13 mouse cellular contexts compared by ENCODE assay signal in the genomic region with DNA sequence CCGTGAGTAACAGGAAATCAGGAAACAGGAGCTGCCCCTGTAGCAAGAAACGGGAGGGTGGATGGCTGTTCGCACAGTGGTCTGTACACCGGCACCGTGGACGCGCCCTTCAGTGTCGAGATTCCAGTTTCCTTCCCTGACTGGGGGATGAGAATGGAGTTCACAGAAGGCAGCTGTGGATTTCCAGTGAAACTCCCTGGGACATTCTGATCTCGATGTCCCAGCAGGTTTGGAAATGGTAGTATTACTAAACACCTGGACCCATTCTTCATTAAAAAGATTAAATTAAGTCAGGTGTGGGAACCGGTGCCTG. TPM values are rescaled to one million over a fixed set of nuclear protein-coding genes. Genes with fewer than 3 reads are reported as not detected.
A peak's percentile ranks its signal among the peaks of the same experiment; 100 is the strongest.
DNase-seq lines count a peak whose midpoint lies in the region; ATAC-seq and TF ChIP-seq lines count a peak whose summit lies in the region.
"Had no signal": no experiment of that assay in that cellular context is flagged by ENCODE, and none has a peak within 500 bp of the region (broad histone marks: within the 10 kb centered on the region; RNA-seq: fewer than 3 reads in every experiment).

No protein-coding gene starts in this region.

- no peaks in the 10 kb centered on the region for H3K27me3 ChIP-seq in heart, embryonic 10.5 days (ENCODE audit: insufficient read depth, poor library complexity, severe bottlenecking)
- H3K27me3 ChIP-seq in lung, embryonic 14.5 days (ENCODE audit: insufficient read depth, low read length) = no peaks in the 10 kb centered on the region
- no peaks in the 10 kb centered on the region for H3K27me3 ChIP-seq in embryonic facial prominence, embryonic 15.5 days
- H3K27me3 ChIP-seq in liver, postnatal 0 days (ENCODE audit: insufficient read depth, low read length) = no peaks in the 10 kb centered on the region
- H3K27me3 ChIP-seq: neural tube, embryonic 12.5 days had no signal

- WGBS in heart, embryonic 10.5 days = 60% methylated on average over 10 of the region's 10 CpGs
- 52% methylated on average over 10 of the region's 10 CpGs for whole genome bisulfite sequencing in lung, embryonic 14.5 days
- WGBS in embryonic facial prominence, embryonic 15.5 days = 39% methylated on average over 10 of the region's 10 CpGs
- 50% methylated on average over 10 of the region's 10 CpGs for WGBS in liver, postnatal 0 days (ENCODE audit: insufficient replicate concordance)

- no peak for TF ChIP-seq CTCF in lung, embryonic 14.5 days (IDR thresholded peaks at IDR 0.05; ENCODE audit: low read depth)
- TF ChIP-seq CTCF in liver, postnatal 0 days (IDR thresholded peaks at IDR 0.05; ENCODE audit: low read depth) = no peak

- H3K27ac ChIP-seq in heart, embryonic 10.5 days = peak overlapping the region; percentile 74
- H3K27ac ChIP-seq in lung, embryonic 14.5 days (ENCODE audit: low read depth) = peak overlapping the region; percentile 39; the same call in 1 of the 2 replicates
- H3K27ac ChIP-seq in embryonic facial prominence, embryonic 15.5 days (replicated peaks) = peak overlapping the region; percentile 71
- H3K27ac ChIP-seq in liver, postnatal 0 days (ENCODE audit: low read depth) = no peak overlapping the region
- H3K27ac ChIP-seq: neural tube, embryonic 12.5 days had no signal

- H3K36me3 ChIP-seq in heart, embryonic 10.5 days = no peaks in the 10 kb centered on the region
- no peaks in the 10 kb centered on the region for H3K36me3 ChIP-seq in lung, embryonic 14.5 days (ENCODE audit: insufficient read depth)
- H3K36me3 ChIP-seq in embryonic facial prominence, embryonic 15.5 days = no peaks in the 10 kb centered on the region
- no peaks in the 10 kb centered on the region for H3K36me3 ChIP-seq in liver, postnatal 0 days (replicated peaks; ENCODE audit: insufficient read depth, low read length)
- H3K36me3 ChIP-seq: neural tube, embryonic 12.5 days had no signal

- H3K4me3 ChIP-seq in heart, embryonic 10.5 days = peak overlapping the region; percentile 9; the same call in 1 of the 2 replicates
- no peak overlapping the region for H3K4me3 ChIP-seq in lung, embryonic 14.5 days (ENCODE audit: low read depth, low read length)
- H3K4me3 ChIP-seq in embryonic facial prominence, embryonic 15.5 days (replicated peaks) = 0 out of 2 replicates have a peak overlapping the region, but pooled peaks have one; percentile 4
- H3K4me3 ChIP-seq in liver, postnatal 0 days (ENCODE audit: low read depth, low read length) = no peak overlapping the region
- H3K4me3 ChIP-seq: neural tube, embryonic 12.5 days had no signal

- no peak for ATAC-seq in lung, embryonic 14.5 days (ENCODE audit: insufficient read depth)
- no peak for ATAC-seq in embryonic facial prominence, embryonic 15.5 days (ENCODE audit: insufficient number of reproducible peaks, low FRiP score, low TSS enrichment, low read depth)
- ATAC-seq in liver, postnatal 0 days = no peak
- no peak for ATAC-seq in megakaryocyte-erythroid progenitor cell, adult 5-6 weeks (replicated peaks; ENCODE audit: low FRiP score, low TSS enrichment, poor library complexity, severe bottlenecking)

- peak overlapping the region; percentile 10; the same call in 1 of the 2 replicates for H3K9ac ChIP-seq in lung, embryonic 14.5 days
- no peak overlapping the region for H3K9ac ChIP-seq in embryonic facial prominence, embryonic 15.5 days
- peak overlapping the region; percentile 35; the same call in 1 of the 2 replicates for H3K9ac ChIP-seq in liver, postnatal 0 days (replicated peaks)
- H3K9ac ChIP-seq: neural tube, embryonic 12.5 days had no signal

- intact Hi-C loops in heart, postnatal 36 days (cut with DNase I) = loop anchor here (5.0 to 10.0 kb wide), 2 partner anchors 60 to 82 kb away; no protein-coding TSS in a partner anchor

- no peak for DNase-seq in heart, embryonic 10.5 days (ENCODE audit: low spot score)
- no peak for DNase-seq in heart, postnatal 36 days
- DNase-seq in lung, embryonic 14.5 days = no peak
- DNase-seq in lung, postnatal 4 days = no peak
- no peak for DNase-seq in liver, postnatal 0 days
- no peak for DNase-seq in right cerebral cortex, adult 18-20 months

- peak overlapping the region; percentile 33; the same call in 1 of the 2 replicates for H3K4me2 ChIP-seq in lung, embryonic 14.5 days
- H3K4me2 ChIP-seq in embryonic facial prominence, embryonic 15.5 days (replicated peaks) = peak overlapping the region; percentile 32
- H3K4me2 ChIP-seq in liver, postnatal 0 days (ENCODE audit: low read depth, low read length) = peak overlapping the region; percentile 42
- H3K4me2 ChIP-seq: neural tube, embryonic 12.5 days had no signal

- TF ChIP-seq EP300 in liver, postnatal 0 days (IDR thresholded peaks at IDR 0.05; ENCODE audit: low read depth) = no peak

- no peaks in the 10 kb centered on the region for H3K9me3 ChIP-seq in heart, embryonic 10.5 days
- H3K9me3 ChIP-seq in lung, embryonic 14.5 days (ENCODE audit: low read depth, low read length) = no peaks in the 10 kb centered on the region
- H3K9me3 ChIP-seq in embryonic facial prominence, embryonic 15.5 days (replicated peaks) = no peaks in the 10 kb centered on the region
- H3K9me3 ChIP-seq in liver, postnatal 0 days (ENCODE audit: low read length) = no peaks in the 10 kb centered on the region
- H3K9me3 ChIP-seq: neural tube, embryonic 12.5 days had no signal

- H3K4me1 ChIP-seq in heart, embryonic 10.5 days = peaks cover 24% of the 10 kb centered on the region
- H3K4me1 ChIP-seq in lung, embryonic 14.5 days (ENCODE audit: insufficient read depth) = peaks cover 15% of the 10 kb centered on the region
- H3K4me1 ChIP-seq in embryonic facial prominence, embryonic 15.5 days = peaks cover 25% of the 10 kb centered on the region
- H3K4me1 ChIP-seq in liver, postnatal 0 days (ENCODE audit: insufficient read depth) = peaks cover 12% of the 10 kb centered on the region; the same call in 1 of the 2 replicates
- H3K4me1 ChIP-seq: neural tube, embryonic 12.5 days had no signal

RNA-seq across cellular contexts. Expression of a gene that starts 18.6 kb away (rescaled TPM):
- 9.9 and 13.0 TPM in 2 replicates for polyA plus RNA-seq in heart, embryonic 10.5 days (2016; fragmentation: Nextera tagmentation; extraction: Ambion mirVana)
- total RNA-seq in heart, postnatal 36 days (2021) = 10 to 100 TPM; 11.5 to 13.9 TPM
- 13.7 and 14.7 TPM in 2 replicates for polyA plus RNA-seq in lung, embryonic 14.5 days (2014; fragmentation: Nextera tagmentation; extraction: Ambion mirVana)
- polyA plus RNA-seq in embryonic facial prominence, embryonic 15.5 days (2015; fragmentation: Nextera tagmentation; extraction: Ambion mirVana) = 18.9 and 20.1 TPM in 2 replicates
- 6.9 and 7.3 TPM in 2 replicates for polyA plus RNA-seq in liver, postnatal 0 days (2015; fragmentation: Nextera tagmentation; extraction: Ambion mirVana)
- 48.8 and 52.7 TPM in 2 replicates for total RNA-seq in megakaryocyte-erythroid progenitor cell, adult 5-6 weeks (2014; fragmentation: Nextera tagmentation)
- 25.6 and 39.7 TPM in 2 replicates for total RNA-seq in megakaryocyte-erythroid progenitor cell, adult 5-6 weeks (2017)

RNA-seq across cellular contexts. Expression of a gene that starts 35.5 kb away (rescaled TPM):
- polyA plus RNA-seq in heart, embryonic 10.5 days (2016; fragmentation: Nextera tagmentation; extraction: Ambion mirVana) = 92.3 and 109 TPM in 2 replicates
- total RNA-seq in heart, postnatal 36 days (2021) = 10 to 100 TPM; 29.4 to 43.2 TPM
- polyA plus RNA-seq in lung, embryonic 14.5 days (2014; fragmentation: Nextera tagmentation; extraction: Ambion mirVana) = 115 and 117 TPM in 2 replicates
- polyA plus RNA-seq in embryonic facial prominence, embryonic 15.5 days (2015; fragmentation: Nextera tagmentation; extraction: Ambion mirVana) = 66.7 and 67.5 TPM in 2 replicates
- polyA plus RNA-seq in liver, postnatal 0 days (2015; fragmentation: Nextera tagmentation; extraction: Ambion mirVana) = 19.7 and 23.6 TPM in 2 replicates
- 34.9 and 35.4 TPM in 2 replicates for total RNA-seq in megakaryocyte-erythroid progenitor cell, adult 5-6 weeks (2014; fragmentation: Nextera tagmentation)
- total RNA-seq in megakaryocyte-erythroid progenitor cell, adult 5-6 weeks (2017) = 39.3 and 46.4 TPM in 2 replicates

RNA-seq across cellular contexts. Expression of a gene that starts 49.5 kb away (rescaled TPM):
- polyA plus RNA-seq in heart, embryonic 10.5 days (2016; fragmentation: Nextera tagmentation; extraction: Ambion mirVana) = 1.7 TPM in 1 of 2 replicates, not detected in the other
- total RNA-seq in heart, postnatal 36 days (2021) = not detected
- 1.1 and 2.9 TPM in 2 replicates for polyA plus RNA-seq in lung, embryonic 14.5 days (2014; fragmentation: Nextera tagmentation; extraction: Ambion mirVana)
- not detected in 2 replicates for polyA plus RNA-seq in embryonic facial prominence, embryonic 15.5 days (2015; fragmentation: Nextera tagmentation; extraction: Ambion mirVana)
- polyA plus RNA-seq in liver, postnatal 0 days (2015; fragmentation: Nextera tagmentation; extraction: Ambion mirVana) = 0.92 and 1.5 TPM in 2 replicates
- total RNA-seq in megakaryocyte-erythroid progenitor cell, adult 5-6 weeks (2014; fragmentation: Nextera tagmentation) = not detected in 2 replicates
- not detected in 2 replicates for total RNA-seq in megakaryocyte-erythroid progenitor cell, adult 5-6 weeks (2017)
- total RNA-seq: hematopoietic stem cell, adult 5-6 weeks; left cerebral cortex, postnatal 25 days had no signal
- polyA plus RNA-seq: activated CD4-positive, CD25-positive, alpha-beta regulatory T cell, adult 4 months; embryonic facial prominence, embryonic 11.5 days; neural tube, embryonic 12.5 days had no signal

RNA-seq across cellular contexts. Expression of a gene that starts 58.3 kb away (rescaled TPM):
- 77.8 and 100 TPM in 2 replicates for polyA plus RNA-seq in heart, embryonic 10.5 days (2016; fragmentation: Nextera tagmentation; extraction: Ambion mirVana)
- total RNA-seq in heart, postnatal 36 days (2021) = 10 to 100 TPM; 21.3 to 24.8 TPM
- 101 and 108 TPM in 2 replicates for polyA plus RNA-seq in lung, embryonic 14.5 days (2014; fragmentation: Nextera tagmentation; extraction: Ambion mirVana)
- 80.0 and 80.4 TPM in 2 replicates for polyA plus RNA-seq in embryonic facial prominence, embryonic 15.5 days (2015; fragmentation: Nextera tagmentation; extraction: Ambion mirVana)
- polyA plus RNA-seq in liver, postnatal 0 days (2015; fragmentation: Nextera tagmentation; extraction: Ambion mirVana) = 31.2 and 31.4 TPM in 2 replicates
- 47.4 and 67.6 TPM in 2 replicates for total RNA-seq in megakaryocyte-erythroid progenitor cell, adult 5-6 weeks (2014; fragmentation: Nextera tagmentation)
- total RNA-seq in megakaryocyte-erythroid progenitor cell, adult 5-6 weeks (2017) = 34.6 and 51.7 TPM in 2 replicates

RNA-seq across cellular contexts. Expression of a gene that starts 58.5 kb away (rescaled TPM):
- 34.4 and 40.3 TPM in 2 replicates for polyA plus RNA-seq in heart, embryonic 10.5 days (2016; fragmentation: Nextera tagmentation; extraction: Ambion mirVana)
- total RNA-seq in heart, postnatal 36 days (2021) = 10 to 100 TPM; 18.8 to 18.9 TPM
- polyA plus RNA-seq in lung, embryonic 14.5 days (2014; fragmentation: Nextera tagmentation; extraction: Ambion mirVana) = 37.0 and 40.8 TPM in 2 replicates
- 40.0 and 42.0 TPM in 2 replicates for polyA plus RNA-seq in embryonic facial prominence, embryonic 15.5 days (2015; fragmentation: Nextera tagmentation; extraction: Ambion mirVana)
- 15.6 and 16.8 TPM in 2 replicates for polyA plus RNA-seq in liver, postnatal 0 days (2015; fragmentation: Nextera tagmentation; extraction: Ambion mirVana)
- 19.8 and 30.3 TPM in 2 replicates for total RNA-seq in megakaryocyte-erythroid progenitor cell, adult 5-6 weeks (2014; fragmentation: Nextera tagmentation)
- total RNA-seq in megakaryocyte-erythroid progenitor cell, adult 5-6 weeks (2017) = 22.3 and 25.9 TPM in 2 replicates

Comparison
In these comparisons a context has a peak if more than half of its experiments do, and no peak if none do; other contexts are left out.
1. H3K4me3 ChIP-seq: peak in heart, embryonic 10.5 days (single experiment) and embryonic facial prominence, embryonic 15.5 days (single experiment); none in lung, embryonic 14.5 days (single experiment) and liver, postnatal 0 days (single experiment).
2. Peak in every context shown above with its lines, with median percentiles within 50 percentile points of each other: H3K4me2 ChIP-seq.